In genomic region chr17:27561809-27562526, GRCm38 (mm10) we compare ENCODE assay signal across 11 mouse cellular contexts. TPM values are rescaled to one million over a fixed set of nuclear protein-coding genes. Genes with fewer than 3 reads are reported as not detected.
DNase-seq lines count a peak whose midpoint lies in the region; ATAC-seq and TF ChIP-seq lines count a peak whose summit lies in the region.
"Had no signal": no experiment of that assay in that cellular context is flagged by ENCODE, and none has a peak within 500 bp of the region (broad histone marks: within the 10 kb centered on the region; RNA-seq: fewer than 3 reads in every experiment).

No protein-coding gene starts in this region.

- peak; percentile 95 for DNase-seq in heart, adult 11 months
- no peak for DNase-seq in heart, adult 8-10 months (ENCODE audit: low spot score)
- peak; percentile 87 for DNase-seq in right cerebral cortex, adult 18-20 months
- DNase-seq in right cerebral cortex, postnatal 4 days: no peak
- no peak for DNase-seq in embryonic facial prominence, embryonic 10.5 days (ENCODE audit: low spot score)
- DNase-seq in forebrain, postnatal 0 days: no peak
- no peak for DNase-seq in spleen, adult 12 weeks (ENCODE audit: low spot score)

- H3K27me3 ChIP-seq in embryonic facial prominence, embryonic 10.5 days (replicated peaks; ENCODE audit: low read depth, poor library complexity, severe bottlenecking): no peaks in the 10 kb centered on the region
- H3K27me3 ChIP-seq in stomach, embryonic 16.5 days (ENCODE audit: control insufficient read depth, insufficient read depth, low read length): no peaks in the 10 kb centered on the region
- H3K27me3 ChIP-seq in forebrain, postnatal 0 days (ENCODE audit: insufficient read depth, low read length): no peaks in the 10 kb centered on the region
- H3K27me3 ChIP-seq: embryonic facial prominence, embryonic 13.5 days; stomach, embryonic 15.5 days had no signal

- H3K9me3 ChIP-seq in embryonic facial prominence, embryonic 10.5 days: no peaks in the 10 kb centered on the region
- no peaks in the 10 kb centered on the region for H3K9me3 ChIP-seq in stomach, embryonic 16.5 days (replicated peaks; ENCODE audit: control insufficient read depth, low read length)
- H3K9me3 ChIP-seq in forebrain, postnatal 0 days (ENCODE audit: low read length): no peaks in the 10 kb centered on the region
- H3K9me3 ChIP-seq: embryonic facial prominence, embryonic 13.5 days; stomach, embryonic 15.5 days had no signal

- H3K36me3 ChIP-seq in embryonic facial prominence, embryonic 10.5 days (replicated peaks): peaks cover 45% of the 10 kb centered on the region
- no peaks in the 10 kb centered on the region for H3K36me3 ChIP-seq in stomach, embryonic 16.5 days (ENCODE audit: control insufficient read depth, insufficient read depth, low read length)
- H3K36me3 ChIP-seq in forebrain, postnatal 0 days (ENCODE audit: insufficient read depth): peaks cover 5% of the 10 kb centered on the region
- H3K36me3 ChIP-seq: stomach, embryonic 15.5 days had no signal

- H3K27ac ChIP-seq in embryonic facial prominence, embryonic 10.5 days (replicated peaks): 0 out of 2 replicates have a peak overlapping the region, but pooled peaks have one; percentile 48
- peak overlapping the region; percentile 13; the same call in 1 of the 2 replicates for H3K27ac ChIP-seq in stomach, embryonic 16.5 days (ENCODE audit: low read length)
- no peak overlapping the region for H3K27ac ChIP-seq in forebrain, postnatal 0 days (ENCODE audit: low read depth, low read length)
- H3K27ac ChIP-seq: embryonic facial prominence, embryonic 13.5 days; kidney, postnatal 0 days; stomach, embryonic 15.5 days had no signal

- H3K4me1 ChIP-seq in embryonic facial prominence, embryonic 10.5 days: peaks cover 83% of the 10 kb centered on the region
- peaks cover 20% of the 10 kb centered on the region for H3K4me1 ChIP-seq in stomach, embryonic 16.5 days (ENCODE audit: control insufficient read depth, insufficient read depth, low read length)
- peaks cover 22% of the 10 kb centered on the region for H3K4me1 ChIP-seq in forebrain, postnatal 0 days (ENCODE audit: insufficient read depth)

- 68% methylated on average over 11 of the region's 11 CpGs for WGBS in embryonic facial prominence, embryonic 10.5 days
- 42% methylated on average over 8 of the region's 11 CpGs for WGBS in stomach, embryonic 16.5 days
- 66% methylated on average over 8 of the region's 11 CpGs for WGBS in forebrain, postnatal 0 days

- H3K9ac ChIP-seq in stomach, embryonic 16.5 days (ENCODE audit: low read length): 0 out of 2 replicates have a peak overlapping the region, but pooled peaks have one; percentile 9
- no peak overlapping the region for H3K9ac ChIP-seq in forebrain, postnatal 0 days
- H3K9ac ChIP-seq: embryonic facial prominence, embryonic 13.5 days; stomach, embryonic 15.5 days had no signal

- no peak for ATAC-seq in stomach, embryonic 16.5 days (ENCODE audit: insufficient read depth, low FRiP score)
- ATAC-seq in forebrain, postnatal 0 days: no peak

- no peak for TF ChIP-seq CTCF in forebrain, postnatal 0 days (IDR thresholded peaks at IDR 0.05; ENCODE audit: low read depth)

- H3K4me2 ChIP-seq in stomach, embryonic 16.5 days (ENCODE audit: low read depth, low read length): no peak overlapping the region
- no peak overlapping the region for H3K4me2 ChIP-seq in forebrain, postnatal 0 days (ENCODE audit: low read depth)
- H3K4me2 ChIP-seq: embryonic facial prominence, embryonic 13.5 days; stomach, embryonic 15.5 days had no signal

- H3K4me3 ChIP-seq in embryonic facial prominence, embryonic 10.5 days: 0 out of 2 replicates have a peak overlapping the region, but pooled peaks have one; percentile 13
- H3K4me3 ChIP-seq in stomach, embryonic 16.5 days (replicated peaks; ENCODE audit: low read length): no peak overlapping the region
- no peak overlapping the region for H3K4me3 ChIP-seq in forebrain, postnatal 0 days (ENCODE audit: low read depth, low read length)
- H3K4me3 ChIP-seq: embryonic facial prominence, embryonic 13.5 days; stomach, embryonic 15.5 days had no signal

RNA-seq across cellular contexts. Expression of gene AI413582, which starts 3.6 kb away (rescaled TPM):
- 10 to 100 TPM in 2 of 4 experiments, 1 to 10 TPM in 2; 6.4 to 10.3 (median 9.9) TPM for total RNA-seq in heart, adult 8-10 months (2022)
- polyA plus RNA-seq in embryonic facial prominence, embryonic 10.5 days (2016; fragmentation: Nextera tagmentation; extraction: Ambion mirVana): 12.1 and 15.9 TPM in 2 replicates
- polyA plus RNA-seq in stomach, embryonic 16.5 days (2015; fragmentation: Nextera tagmentation; extraction: Ambion mirVana): 24.3 and 29.0 TPM in 2 replicates
- total RNA-seq in forebrain, postnatal 0 days (2014; rRNA removed): 35.0 and 70.3 TPM in 2 replicates
- polyA plus RNA-seq in forebrain, postnatal 0 days (2015; fragmentation: Nextera tagmentation; extraction: Ambion mirVana): 85.2 and 92.8 TPM in 2 replicates

RNA-seq across cellular contexts. Expression of gene Hmga1, which starts 5.7 kb away (rescaled TPM):
- 10 to 100 TPM; 42.6 to 51.1 (median 46.9) TPM for total RNA-seq in heart, adult 8-10 months (2022)
- polyA plus RNA-seq in embryonic facial prominence, embryonic 10.5 days (2016; fragmentation: Nextera tagmentation; extraction: Ambion mirVana): 819 and 896 TPM in 2 replicates
- 163 and 171 TPM in 2 replicates for polyA plus RNA-seq in stomach, embryonic 16.5 days (2015; fragmentation: Nextera tagmentation; extraction: Ambion mirVana)
- total RNA-seq in forebrain, postnatal 0 days (2014; rRNA removed): 84.7 and 99.1 TPM in 2 replicates
- polyA plus RNA-seq in forebrain, postnatal 0 days (2015; fragmentation: Nextera tagmentation; extraction: Ambion mirVana): 122 and 123 TPM in 2 replicates

RNA-seq across cellular contexts. Expression of gene Grm4, which starts 40.8 kb away (rescaled TPM):
- under 1 TPM in 3 of 4 experiments, not detected in 1; 0.16 to 0.30 (median 0.23) TPM for total RNA-seq in heart, adult 8-10 months (2022)
- 0.96 and 1.3 TPM in 2 replicates for polyA plus RNA-seq in embryonic facial prominence, embryonic 10.5 days (2016; fragmentation: Nextera tagmentation; extraction: Ambion mirVana)
- 0.19 and 0.50 TPM in 2 replicates for polyA plus RNA-seq in stomach, embryonic 16.5 days (2015; fragmentation: Nextera tagmentation; extraction: Ambion mirVana)
- total RNA-seq in forebrain, postnatal 0 days (2014; rRNA removed): 13.1 and 14.5 TPM in 2 replicates
- polyA plus RNA-seq in forebrain, postnatal 0 days (2015; fragmentation: Nextera tagmentation; extraction: Ambion mirVana): 3.2 and 5.5 TPM in 2 replicates

Comparison
In these comparisons a context has a peak if more than half of its experiments do, and no peak if none do; other contexts are left out.
1. DNase-seq: peak in heart, adult 11 months (single experiment) and right cerebral cortex, adult 18-20 months (single experiment); none in heart, adult 8-10 months (single experiment), right cerebral cortex, postnatal 4 days (single experiment), embryonic facial prominence, embryonic 10.5 days (single experiment), forebrain, postnatal 0 days (single experiment) and spleen, adult 12 weeks (single experiment).